Mouse (Mus musculus): ENCODE results near the gene Btrc. TPM values are rescaled to one million over a fixed set of nuclear protein-coding genes. Genes with fewer than 3 reads are reported as not detected.

Btrc gene
- polyA plus RNA-seq, 1 experiment from 2014 or later = 54.9 TPM

GRCm38 (mm10) chr19:45486992-45487387 is 123.5 kb downstream of the Btrc start:
- WGBS = 74% methylated on average over 3 of the region's 3 CpGs
- Histone ChIP-seq H3K36me3 (ENCODE audit: control insufficient read depth, insufficient read depth, low read length) (no peaks in the 10 kb centered on the region), H3K4me2 (replicated peaks; ENCODE audit: low read depth, low read length) (no peak overlapping the region)

GRCm38 (mm10) chr19:45489961-45490360 is 126.4 kb downstream of the Btrc start:
- Histone ChIP-seq H3K4me3 (ENCODE audit: low read length) (no peak overlapping the region), H3K9me3 (ENCODE audit: control insufficient read depth, low read length) (no peaks in the 10 kb centered on the region), H3K4me1 (ENCODE audit: control insufficient read depth, insufficient read depth, low read length) (peaks cover 10% of the 10 kb centered on the region; the same call in 1 of the 2 replicates), H3K9ac (ENCODE audit: low read depth, low read length) (no peak overlapping the region), H3K4me2 (replicated peaks; ENCODE audit: low read depth, low read length) (no peak overlapping the region), H3K36me3 (ENCODE audit: control insufficient read depth, insufficient read depth, low read length) (no peaks in the 10 kb centered on the region), H3K27ac (ENCODE audit: low read depth, low read length) (no peak overlapping the region), H3K27me3 (ENCODE audit: control insufficient read depth, insufficient read depth, low read length) (no peaks in the 10 kb centered on the region)
- WGBS = 76% methylated on average over 6 of the region's 6 CpGs
- ATAC-seq (ENCODE audit: low FRiP score, low TSS enrichment) = no peak

More at GRCm38 (mm10) chr19:45486992-45487387, 123.5 kb downstream of the Btrc start:
- H3K27ac ChIP-seq (ENCODE audit: low read depth, low read length) = no peak overlapping the region
- H3K9me3 ChIP-seq (ENCODE audit: control insufficient read depth, low read length) = no peaks in the 10 kb centered on the region
- H3K4me3 ChIP-seq (ENCODE audit: low read length) = no peak overlapping the region
- no peak for ATAC-seq (ENCODE audit: low FRiP score, low TSS enrichment)
- H3K9ac ChIP-seq (ENCODE audit: low read depth, low read length) = no peak overlapping the region
- H3K27me3 ChIP-seq (ENCODE audit: control insufficient read depth, insufficient read depth, low read length) = no peaks in the 10 kb centered on the region
- H3K4me1 ChIP-seq (ENCODE audit: control insufficient read depth, insufficient read depth, low read length) = no peaks in the 10 kb centered on the region; the same call in 1 of the 2 replicates

DNA sequence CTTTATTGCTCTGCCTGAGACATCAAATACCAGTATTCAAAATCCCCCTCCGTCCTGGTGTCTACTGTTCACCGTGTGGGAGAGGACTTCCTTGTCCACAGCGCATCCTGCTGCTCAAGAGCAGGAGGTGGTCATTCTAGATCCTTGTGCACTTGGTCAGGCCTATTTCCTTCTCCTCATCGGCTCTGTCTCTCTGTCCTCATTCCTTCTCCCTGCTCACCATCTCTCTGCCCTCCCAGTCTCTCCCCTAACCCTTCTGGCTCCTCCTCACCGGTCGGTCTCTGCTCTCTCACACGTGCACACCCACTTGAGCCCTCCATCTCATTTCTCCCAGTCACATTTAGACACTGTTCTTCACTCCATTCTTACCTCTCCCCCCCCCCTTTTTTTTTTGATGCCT is 127.7 kb downstream of the Btrc start:
- Histone ChIP-seq H3K9me3 (ENCODE audit: control insufficient read depth, low read length) (no peaks in the 10 kb centered on the region), H3K4me3 (ENCODE audit: low read length) (no peak overlapping the region), H3K27ac (ENCODE audit: low read depth, low read length) (no peak overlapping the region), H3K27me3 (ENCODE audit: control insufficient read depth, insufficient read depth, low read length) (no peaks in the 10 kb centered on the region), H3K36me3 (ENCODE audit: control insufficient read depth, insufficient read depth, low read length) (no peaks in the 10 kb centered on the region), H3K9ac (ENCODE audit: low read depth, low read length) (no peak overlapping the region), H3K4me1 (ENCODE audit: control insufficient read depth, insufficient read depth, low read length) (peaks cover 13% of the 10 kb centered on the region; the same call in 1 of the 2 replicates), H3K4me2 (replicated peaks; ENCODE audit: low read depth, low read length) (no peak overlapping the region)
- WGBS = 42% methylated on average over 7 of the region's 7 CpGs
- ATAC-seq (ENCODE audit: low FRiP score, low TSS enrichment) = no peak

DNA sequence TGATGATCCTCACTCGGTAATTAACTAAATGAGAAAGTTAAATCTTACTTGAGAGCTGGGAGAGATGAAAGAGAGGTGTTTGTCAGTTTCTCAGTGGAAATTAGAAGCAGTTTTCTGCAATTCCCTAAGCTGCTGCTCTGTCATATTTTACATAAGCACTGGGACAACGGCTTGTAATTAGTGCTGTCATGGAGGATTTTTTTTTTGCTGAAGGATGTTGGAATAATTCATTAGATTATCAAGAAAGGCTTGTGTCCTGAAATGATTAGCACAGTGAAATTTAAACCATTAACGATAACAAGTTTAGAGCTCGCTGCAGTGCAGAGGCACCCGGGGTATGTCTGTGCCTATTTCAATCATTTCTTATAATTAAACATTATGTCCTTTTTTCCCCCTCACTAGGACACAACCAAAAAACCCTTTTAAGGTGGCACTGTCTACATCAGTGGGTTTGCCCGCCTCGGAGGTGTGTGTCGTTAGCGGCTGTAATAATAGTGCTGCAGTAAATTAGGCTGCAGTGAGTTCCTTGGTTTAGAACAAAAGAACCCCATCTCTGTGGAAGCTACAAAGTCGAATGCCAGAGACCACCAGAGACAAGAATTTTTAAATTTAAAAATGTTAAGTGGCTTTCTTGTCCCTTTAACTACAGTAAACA is 130.7 kb downstream of the Btrc start:
- Histone ChIP-seq H3K4me1 (ENCODE audit: control insufficient read depth, insufficient read depth, low read length) (peaks cover 13% of the 10 kb centered on the region; the same call in 1 of the 2 replicates), H3K27ac (ENCODE audit: low read depth, low read length) (no peak overlapping the region), H3K9me3 (ENCODE audit: control insufficient read depth, low read length) (no peaks in the 10 kb centered on the region), H3K4me3 (ENCODE audit: low read length) (no peak overlapping the region), H3K4me2 (replicated peaks; ENCODE audit: low read depth, low read length) (no peak overlapping the region), H3K36me3 (ENCODE audit: control insufficient read depth, insufficient read depth, low read length) (no peaks in the 10 kb centered on the region), H3K27me3 (ENCODE audit: control insufficient read depth, insufficient read depth, low read length) (no peaks in the 10 kb centered on the region), H3K9ac (ENCODE audit: low read depth, low read length) (no peak overlapping the region)
- WGBS = 34% methylated on average over 10 of the region's 10 CpGs
- no peak for ATAC-seq (ENCODE audit: low FRiP score, low TSS enrichment)

GRCm38 (mm10) chr19:45505446-45505845 is 141.9 kb downstream of the Btrc start:
- Histone ChIP-seq H3K4me1 (ENCODE audit: control insufficient read depth, insufficient read depth, low read length) (no peaks in the 10 kb centered on the region), H3K9me3 (ENCODE audit: control insufficient read depth, low read length) (no peaks in the 10 kb centered on the region), H3K9ac (ENCODE audit: low read depth, low read length) (no peak overlapping the region), H3K27ac (ENCODE audit: low read depth, low read length) (no peak overlapping the region), H3K27me3 (ENCODE audit: control insufficient read depth, insufficient read depth, low read length) (no peaks in the 10 kb centered on the region), H3K36me3 (ENCODE audit: control insufficient read depth, insufficient read depth, low read length) (no peaks in the 10 kb centered on the region), H3K4me3 (ENCODE audit: low read length) (no peak overlapping the region), H3K4me2 (replicated peaks; ENCODE audit: low read depth, low read length) (no peak overlapping the region)
- WGBS = 62% methylated on average over 7 of the region's 7 CpGs
- ATAC-seq (ENCODE audit: low FRiP score, low TSS enrichment) = no peak

GRCm38 (mm10) chr19:45507531-45507930 is 144.0 kb downstream of the Btrc start:
- Histone ChIP-seq H3K4me3 (ENCODE audit: low read length) (no peak overlapping the region), H3K27ac (ENCODE audit: low read depth, low read length) (no peak overlapping the region), H3K4me1 (ENCODE audit: control insufficient read depth, insufficient read depth, low read length) (no peaks in the 10 kb centered on the region), H3K36me3 (ENCODE audit: control insufficient read depth, insufficient read depth, low read length) (no peaks in the 10 kb centered on the region), H3K9ac (ENCODE audit: low read depth, low read length) (no peak overlapping the region), H3K4me2 (replicated peaks; ENCODE audit: low read depth, low read length) (no peak overlapping the region), H3K27me3 (ENCODE audit: control insufficient read depth, insufficient read depth, low read length) (no peaks in the 10 kb centered on the region), H3K9me3 (ENCODE audit: control insufficient read depth, low read length) (no peaks in the 10 kb centered on the region)
- no peak for ATAC-seq (ENCODE audit: low FRiP score, low TSS enrichment)
- WGBS = 86% methylated on average over 19 of the region's 19 CpGs

GRCm38 (mm10) chr19:45510680-45511079 is 147.1 kb downstream of the Btrc start:
- no peak for ATAC-seq (ENCODE audit: low FRiP score, low TSS enrichment)
- WGBS = 82% methylated on average over 3 of the region's 3 CpGs
- H3K9me3 ChIP-seq (ENCODE audit: control insufficient read depth, low read length) = no peaks in the 10 kb centered on the region

DNA sequence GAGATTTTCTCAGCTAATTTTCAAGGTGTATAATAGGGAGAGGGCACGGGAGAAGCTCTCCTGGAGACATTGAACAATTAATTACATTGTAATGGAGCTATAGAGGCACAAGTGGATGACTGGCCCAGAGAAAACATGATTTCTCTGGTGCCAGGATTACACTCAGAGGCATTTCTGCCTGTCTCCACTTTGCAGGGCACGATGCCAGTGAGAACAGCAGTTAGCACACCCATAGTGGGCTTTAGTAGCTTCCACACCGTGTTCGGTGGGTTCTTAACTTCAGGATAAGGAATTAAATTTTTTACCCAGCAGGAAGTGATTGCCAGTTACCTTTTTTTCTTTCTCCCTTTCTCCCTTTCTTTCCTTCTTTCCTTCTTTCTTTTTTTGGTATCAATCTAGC is 147.9 kb downstream of the Btrc start:
- no peak overlapping the region for H3K9ac ChIP-seq (ENCODE audit: low read depth, low read length)
- no peak overlapping the region for H3K4me2 ChIP-seq (replicated peaks; ENCODE audit: low read depth, low read length)
- H3K9me3 ChIP-seq (ENCODE audit: control insufficient read depth, low read length) = no peaks in the 10 kb centered on the region
- no peak for ATAC-seq (ENCODE audit: low FRiP score, low TSS enrichment)
- no peak overlapping the region for H3K27ac ChIP-seq (ENCODE audit: low read depth, low read length)
- H3K4me1 ChIP-seq (ENCODE audit: control insufficient read depth, insufficient read depth, low read length) = no peaks in the 10 kb centered on the region
- WGBS = 89% methylated on average over 4 of the region's 4 CpGs
- no peak overlapping the region for H3K4me3 ChIP-seq (ENCODE audit: low read length)
- peaks cover 31% of the 10 kb centered on the region for H3K36me3 ChIP-seq (ENCODE audit: control insufficient read depth, insufficient read depth, low read length)
- H3K27me3 ChIP-seq (ENCODE audit: control insufficient read depth, insufficient read depth, low read length) = no peaks in the 10 kb centered on the region

More at GRCm38 (mm10) chr19:45510680-45511079, 147.1 kb downstream of the Btrc start:
- H3K4me1 ChIP-seq (ENCODE audit: control insufficient read depth, insufficient read depth, low read length) = no peaks in the 10 kb centered on the region
- H3K27ac ChIP-seq (ENCODE audit: low read depth, low read length) = no peak overlapping the region
- no peaks in the 10 kb centered on the region for H3K27me3 ChIP-seq (ENCODE audit: control insufficient read depth, insufficient read depth, low read length)
- H3K9ac ChIP-seq (ENCODE audit: low read depth, low read length) = no peak overlapping the region
- no peak overlapping the region for H3K4me2 ChIP-seq (replicated peaks; ENCODE audit: low read depth, low read length)
- H3K36me3 ChIP-seq (ENCODE audit: control insufficient read depth, insufficient read depth, low read length) = peaks cover 24% of the 10 kb centered on the region
- H3K4me3 ChIP-seq (ENCODE audit: low read length) = no peak overlapping the region

DNA sequence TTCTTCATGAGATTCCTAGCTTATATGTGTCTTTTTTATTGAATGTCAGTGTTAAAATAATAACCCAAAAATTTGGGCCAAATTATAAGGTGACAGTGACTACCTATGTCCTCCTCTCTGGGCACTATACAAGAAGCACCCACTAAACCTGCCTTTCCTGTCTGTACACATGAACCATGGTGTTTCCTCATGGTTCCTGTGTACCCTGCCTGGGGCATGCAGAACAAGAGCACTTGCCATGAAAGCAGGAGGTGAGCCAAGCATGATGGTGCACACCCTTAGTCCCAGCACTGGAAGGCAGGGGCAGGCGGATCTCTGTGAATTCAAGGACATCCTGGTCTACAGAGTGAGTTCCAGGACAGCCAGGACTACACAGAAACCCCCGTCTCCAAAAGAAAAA is 151.8 kb downstream of the Btrc start:
- WGBS = 98% methylated on average over 2 of the region's 2 CpGs
- Histone ChIP-seq H3K9me3 (ENCODE audit: control insufficient read depth, low read length) (no peaks in the 10 kb centered on the region), H3K9ac (ENCODE audit: low read depth, low read length) (no peak overlapping the region), H3K27ac (ENCODE audit: low read depth, low read length) (no peak overlapping the region), H3K27me3 (ENCODE audit: control insufficient read depth, insufficient read depth, low read length) (no peaks in the 10 kb centered on the region), H3K36me3 (ENCODE audit: control insufficient read depth, insufficient read depth, low read length) (peaks cover 48% of the 10 kb centered on the region), H3K4me2 (replicated peaks; ENCODE audit: low read depth, low read length) (no peak overlapping the region), H3K4me3 (ENCODE audit: low read length) (no peak overlapping the region), H3K4me1 (ENCODE audit: control insufficient read depth, insufficient read depth, low read length) (no peaks in the 10 kb centered on the region)
- ATAC-seq (ENCODE audit: low FRiP score, low TSS enrichment) = no peak
